Mouse (Mus musculus) ES-E14 (cell line): ENCODE data around the gene Pnpla3.

Experiments used
- HCFC1 ChIP-seq: IDR thresholded peaks from 2 replicates; pipeline ENCODE4 v1.6.1; 2012; ENCODE audit warnings: low read length, inconsistent platforms, borderline replicate concordance; ENCODE audit not compliant: insufficient read depth
- ZC3H11A ChIP-seq: IDR thresholded peaks from 2 replicates; pipeline ENCODE4 v1.6.1; 2012; ENCODE audit warnings: low read depth, mild to moderate bottlenecking, inconsistent platforms, low read length, borderline replicate concordance
- ZNF384 ChIP-seq: IDR thresholded peaks from 2 replicates; pipeline ENCODE4 v1.6.1; 2012; ENCODE audit warnings: low read depth, low read length, inconsistent platforms

- TF ChIP-seq ZC3H11A (no peak), ZNF384 (no peak), HCFC1 (no peak)
These were observed 44.6 kb upstream of the Pnpla3 start, which contains the start of gene Pnpla5 for GRCm38 (mm10) chr15:84123075-84123474.
